Mouse (Mus musculus) left cerebral cortex, postnatal 10 days (tissue): Measurements from ENCODE around the gene Papss2. TPM values are rescaled to one million over a fixed set of nuclear protein-coding genes. Genes with fewer than 3 reads are reported as not detected.
"Not testable (repeated sequence)": the region's sequence is repeated elsewhere in the genome, so short reads cannot be mapped to it uniquely, and the experiment has no call there.

ENCODE experiments used
- DNase-seq, 2 experiments: peaks; one replicate each; pipeline ENCODE4 v3.0.0; 2021 to 2022; ENCODE audit warnings: low spot score in 2 of 2, mixed read lengths in 1 of 2; ENCODE audit errors: extremely low spot score in 1 of 2
- intact Hi-C: fragments of 180-260 bp; cut with DNase I; formaldehyde crosslinking; loops from one replicate; pipeline ENCODE4 v1.15.1; 2025
- total RNA-seq, 2 experiments: library from RNA; stranded (reverse); gene quantifications; 2 replicates each; pipeline ENCODE4 v1.2.3; 2021

Gene Papss2
- total RNA-seq, 2 experiments from 2014 or later: 4.5 to 4.9 TPM

GRCm38 (mm10) chr19:32627631-32628030 is 32.0 kb downstream of the Papss2 start:
- DNase-seq: no peak
- intact Hi-C loops: no loop called here

- intact Hi-C loops: no loop called here
- DNase-seq: no peak
These were observed 33.1 kb downstream of the Papss2 start for GRCm38 (mm10) chr19:32628572-32629132.

GRCm38 (mm10) chr19:32634916-32635315 is 39.3 kb downstream of the Papss2 start:
- DNase-seq: no peak
- intact Hi-C loops: no loop called here

GRCm38 (mm10) chr19:32637357-32638275 is 42.0 kb downstream of the Papss2 start:
- intact Hi-C loops: no loop called here
- no peak for DNase-seq

GRCm38 (mm10) chr19:32638276-32638903 is 42.8 kb downstream of the Papss2 start:
- DNase-seq: no peak
- intact Hi-C loops: no loop called here

- intact Hi-C loops: no loop called here
- no peak for DNase-seq
These were observed 45.9 kb downstream of the Papss2 start for GRCm38 (mm10) chr19:32641535-32641934.

- DNase-seq: no peak
- intact Hi-C loops: no loop called here
These were observed 46.4 kb downstream of the Papss2 start for GRCm38 (mm10) chr19:32641995-32642394.

- DNase-seq: no peak
- intact Hi-C loops: no loop called here
These were observed 48.1 kb downstream of the Papss2 start for GRCm38 (mm10) chr19:32643642-32644041.

GRCm38 (mm10) chr19:32645939-32646338 is 50.3 kb downstream of the Papss2 start:
- no peak for DNase-seq
- intact Hi-C loops: no loop called here

- no peak for DNase-seq
- intact Hi-C loops: no loop called here
These were observed 50.8 kb downstream of the Papss2 start for GRCm38 (mm10) chr19:32646382-32646781.

GRCm38 (mm10) chr19:32648019-32648571 is 52.5 kb downstream of the Papss2 start:
- intact Hi-C loops: no loop called here

GRCm38 (mm10) chr19:32651046-32651445 is 55.5 kb downstream of the Papss2 start:
- no peak for DNase-seq

More at GRCm38 (mm10) chr19:32648019-32648571, 52.5 kb downstream of the Papss2 start:
- DNase-seq: no peak

GRCm38 (mm10) chr19:32653122-32653521 is 57.5 kb downstream of the Papss2 start:
- no peak for DNase-seq
- intact Hi-C loops: no loop called here

More at GRCm38 (mm10) chr19:32651046-32651445, 55.5 kb downstream of the Papss2 start:
- intact Hi-C loops: no loop called here

- no peak for DNase-seq
- intact Hi-C loops: no loop called here
These were observed 58.2 kb downstream of the Papss2 start for GRCm38 (mm10) chr19:32653630-32654362.

- DNase-seq: no peak
- intact Hi-C loops: no loop called here
These were observed 63.8 kb downstream of the Papss2 start for GRCm38 (mm10) chr19:32659346-32659745.

- intact Hi-C loops: no loop called here
These were observed 67.3 kb downstream of the Papss2 start for GRCm38 (mm10) chr19:32662936-32663335.

GRCm38 (mm10) chr19:32665243-32665642 is 69.7 kb downstream of the Papss2 start:
- DNase-seq: no peak
- intact Hi-C loops: no loop called here

More at GRCm38 (mm10) chr19:32662936-32663335, 67.3 kb downstream of the Papss2 start:
- no peak for DNase-seq

GRCm38 (mm10) chr19:32667830-32668229 is 72.2 kb downstream of the Papss2 start:
- DNase-seq, intact Hi-C loops: not testable (repeated sequence)

GRCm38 (mm10) chr19:32675766-32676165 is 80.2 kb downstream of the Papss2 start:
- DNase-seq: no peak
- intact Hi-C loops: loop anchor here (5.0 kb wide), 1 partner anchor 173 kb away; no protein-coding TSS in a partner anchor
